Mouse (Mus musculus) CH12.LX (cell line): ENCODE data around the gene Nrn1l. TPM values are rescaled to one million over a fixed set of nuclear protein-coding genes. Genes with fewer than 3 reads are reported as not detected.

ENCODE experiments used
- DNase-seq: peaks from one replicate; pipeline ENCODE4 v3.0.0-alpha.2; 2013; ENCODE audit errors: extremely low read depth
- H3K27ac ChIP-seq: 2 replicates; pipeline ENCODE4 v1.5.1; 2012; ENCODE audit warnings: low read depth, mild to moderate bottlenecking, control low read depth, moderate library complexity; ENCODE audit not compliant: insufficient read depth
- H3K27me3 ChIP-seq: replicated peaks from 2 replicates; pipeline ENCODE3; 2012; ENCODE audit warnings: inconsistent platforms
- H3K36me3 ChIP-seq, 2 experiments: replicated peaks in 1 of 2; 2 replicates each; pipeline versions ENCODE3 to v1.6.1; 2012; ENCODE audit warnings: inconsistent platforms in 1 of 2, low read length in 1 of 2, mild to moderate bottlenecking in 1 of 2, mixed read lengths in 1 of 2, moderate library complexity in 1 of 2; ENCODE audit not compliant: control insufficient read depth in 1 of 2, insufficient read depth in 1 of 2
- H3K4me1 ChIP-seq, 2 experiments: 2 replicates each; pipeline ENCODE4 v1.6.1; 2012; ENCODE audit warnings: inconsistent platforms in 1 of 2, moderate library complexity in 1 of 2; ENCODE audit not compliant: insufficient read depth in 2 of 2, control insufficient read depth in 1 of 2
- H3K4me2 ChIP-seq: 2 replicates; pipeline ENCODE4 v1.6.1; 2012; ENCODE audit warnings: low read depth, mild to moderate bottlenecking, control low read depth; ENCODE audit not compliant: poor library complexity, insufficient read depth, severe bottlenecking
- H3K4me3 ChIP-seq, 3 experiments: fragments of 150-350 bp in 1 of 3; sonication (generic) in 1 of 3; replicated peaks in 1 of 3; 2 replicates each; pipeline versions ENCODE3 to v1.5.1; 2011 to 2012; ENCODE audit warnings: low read depth in 2 of 3, low read length in 2 of 3, mild to moderate bottlenecking in 2 of 3, moderate library complexity in 2 of 3, control low read depth in 1 of 3, improper control_type of control experiment in 1 of 3, inconsistent platforms in 1 of 3, mixed read lengths in 1 of 3; ENCODE audit not compliant: poor library complexity in 1 of 3
- H3K79me2 ChIP-seq: replicated peaks from 2 replicates; pipeline ENCODE4 v1.6.1; 2012; ENCODE audit warnings: mild to moderate bottlenecking, moderate library complexity; ENCODE audit not compliant: control insufficient read depth, poor library complexity, insufficient read depth, severe bottlenecking; ENCODE audit errors: extremely low read depth
- H3K9ac ChIP-seq: 2 replicates; pipeline ENCODE4 v1.6.1; 2012; ENCODE audit warnings: low read depth, mild to moderate bottlenecking, control low read depth, moderate library complexity; ENCODE audit not compliant: insufficient read depth
- H3K9me3 ChIP-seq: replicated peaks from 2 replicates; pipeline ENCODE3; 2012; ENCODE audit warnings: low read length, inconsistent platforms, mixed read lengths
- CHD1 ChIP-seq: IDR thresholded peaks from 2 replicates; pipeline ENCODE4 v1.6.1; 2012; ENCODE audit warnings: low read depth, low read length, improper control_type of control experiment, inconsistent platforms
- CTCF ChIP-seq, 2 experiments: IDR thresholded peaks in 1 of 2; conservative IDR thresholded peaks in 1 of 2; 2 replicates each; pipeline ENCODE4 v1.5.1; 2011 to 2012; ENCODE audit warnings: low read depth in 2 of 2, low read length in 2 of 2, improper control_type of control experiment in 1 of 2, inconsistent platforms in 1 of 2, mild to moderate bottlenecking in 1 of 2, moderate library complexity in 1 of 2
- E2F4 ChIP-seq: IDR thresholded peaks from 2 replicates; pipeline ENCODE4 v1.6.1; 2011; ENCODE audit warnings: low read depth, low read length, improper control_type of control experiment; ENCODE audit not compliant: insufficient replicate concordance
- ELF1 ChIP-seq: IDR thresholded peaks from 2 replicates; pipeline ENCODE4 v1.6.1; 2014; ENCODE audit warnings: low read depth, mild to moderate bottlenecking, inconsistent platforms, low read length, improper control_type of control experiment
- EP300 ChIP-seq: IDR thresholded peaks from 2 replicates; pipeline ENCODE4 v1.6.1; 2011; ENCODE audit warnings: low read length, improper control_type of control experiment
- ETS1 ChIP-seq: conservative IDR thresholded peaks from 2 replicates; pipeline ENCODE4 v1.6.1; 2012; ENCODE audit warnings: low read depth, mild to moderate bottlenecking, inconsistent platforms, low read length, improper control_type of control experiment, moderate library complexity
- GABPA ChIP-seq: IDR thresholded peaks from 2 replicates; pipeline ENCODE4 v1.6.1; 2012; ENCODE audit warnings: low read depth, low read length, improper control_type of control experiment, inconsistent platforms; ENCODE audit not compliant: insufficient replicate concordance
- HCFC1 ChIP-seq: IDR thresholded peaks from 2 replicates; pipeline ENCODE4 v1.6.1; 2012; ENCODE audit warnings: low read depth, mild to moderate bottlenecking, inconsistent platforms, low read length, improper control_type of control experiment
- IRF4 ChIP-seq: IDR thresholded peaks from 2 replicates; pipeline ENCODE4 v1.6.1; 2014; ENCODE audit warnings: low read depth, mild to moderate bottlenecking, inconsistent platforms, low read length, improper control_type of control experiment
- JUN ChIP-seq: IDR thresholded peaks from 2 replicates; pipeline ENCODE4 v1.6.1; 2011; ENCODE audit warnings: low read depth, mild to moderate bottlenecking, low read length, improper control_type of control experiment, moderate library complexity; ENCODE audit not compliant: insufficient read depth
- JUND ChIP-seq: conservative IDR thresholded peaks from 2 replicates; pipeline ENCODE4 v1.6.1; 2011; ENCODE audit warnings: low read depth, low read length, improper control_type of control experiment
- KAT2A ChIP-seq: IDR thresholded peaks from 2 replicates; pipeline ENCODE4 v1.6.1; 2012; ENCODE audit warnings: low read length, improper control_type of control experiment, inconsistent platforms; ENCODE audit not compliant: insufficient replicate concordance
- MAFK ChIP-seq: IDR thresholded peaks from 2 replicates; pipeline ENCODE4 v1.6.1; 2011; ENCODE audit warnings: low read length, improper control_type of control experiment; ENCODE audit not compliant: insufficient replicate concordance
- MAX ChIP-seq: IDR thresholded peaks from 2 replicates; pipeline ENCODE4 v1.6.1; 2011; ENCODE audit warnings: low read length, improper control_type of control experiment
- MAZ ChIP-seq: IDR thresholded peaks from 2 replicates; pipeline ENCODE4 v1.6.1; 2012; ENCODE audit warnings: low read depth, mild to moderate bottlenecking, inconsistent platforms, low read length, improper control_type of control experiment, moderate library complexity
- MEF2A ChIP-seq: IDR thresholded peaks from 2 replicates; pipeline ENCODE4 v1.6.1; 2014; ENCODE audit warnings: low read depth, mild to moderate bottlenecking, inconsistent platforms, low read length, improper control_type of control experiment, borderline replicate concordance
- MXI1 ChIP-seq: IDR thresholded peaks from 2 replicates; pipeline ENCODE4 v1.6.1; 2011; ENCODE audit warnings: mild to moderate bottlenecking, low read depth, low read length, improper control_type of control experiment
- MYC ChIP-seq: IDR thresholded peaks from 2 replicates; pipeline ENCODE4 v1.6.1; 2011; ENCODE audit warnings: low read depth, mild to moderate bottlenecking, improper control_type of control experiment, low read length
- NELFE ChIP-seq: IDR thresholded peaks from 2 replicates; pipeline ENCODE4 v1.6.1; 2011; ENCODE audit warnings: low read depth, low read length, improper control_type of control experiment
- NRF1 ChIP-seq: IDR thresholded peaks from 2 replicates; pipeline ENCODE4 v1.6.1; 2014; ENCODE audit warnings: low read depth, mild to moderate bottlenecking, inconsistent platforms, low read length, improper control_type of control experiment, moderate library complexity
- PAX5 ChIP-seq: IDR thresholded peaks from 2 replicates; pipeline ENCODE4 v1.6.1; 2012; ENCODE audit warnings: low read length, inconsistent platforms, mixed read lengths
- POLR2A ChIP-seq: IDR thresholded peaks from 2 replicates; pipeline ENCODE4 v1.6.1; 2011; ENCODE audit warnings: low read depth, mild to moderate bottlenecking, improper control_type of control experiment, low read length
- POLR2AphosphoS2 ChIP-seq: IDR thresholded peaks from 2 replicates; pipeline ENCODE4 v1.6.1; 2011; ENCODE audit warnings: low read depth, low read length, improper control_type of control experiment
- RAD21 ChIP-seq: IDR thresholded peaks from 2 replicates; pipeline ENCODE4 v1.6.1; 2011; ENCODE audit warnings: low read depth, mild to moderate bottlenecking, low read length, improper control_type of control experiment, moderate library complexity
- RCOR1 ChIP-seq: conservative IDR thresholded peaks from 2 replicates; pipeline ENCODE4 v1.6.1; 2012; ENCODE audit warnings: low read depth, mild to moderate bottlenecking, inconsistent platforms, low read length, improper control_type of control experiment
- SIN3A ChIP-seq: IDR thresholded peaks from 2 replicates; pipeline ENCODE4 v1.6.1; 2012; ENCODE audit warnings: low read length, improper control_type of control experiment, inconsistent platforms
- TBP ChIP-seq: conservative IDR thresholded peaks from 2 replicates; pipeline ENCODE4 v1.6.1; 2011; ENCODE audit warnings: low read depth, low read length, improper control_type of control experiment
- TCF12 ChIP-seq: IDR thresholded peaks from 2 replicates; pipeline ENCODE4 v1.6.1; 2014; ENCODE audit warnings: low read depth, mild to moderate bottlenecking, inconsistent platforms, low read length, improper control_type of control experiment
- USF1 ChIP-seq: IDR thresholded peaks from 2 replicates; pipeline ENCODE4 v1.6.1; 2014; ENCODE audit warnings: low read depth, mild to moderate bottlenecking, inconsistent platforms, low read length, improper control_type of control experiment
- USF2 ChIP-seq: conservative IDR thresholded peaks from 2 replicates; pipeline ENCODE4 v1.6.1; 2011; ENCODE audit warnings: low read depth, low read length, improper control_type of control experiment
- ZC3H11A ChIP-seq: IDR thresholded peaks from 2 replicates; pipeline ENCODE4 v1.6.1; 2012; ENCODE audit warnings: low read depth, mild to moderate bottlenecking, inconsistent platforms, low read length, improper control_type of control experiment
- ZKSCAN1 ChIP-seq: IDR thresholded peaks from 2 replicates; pipeline ENCODE4 v1.6.1; 2012; ENCODE audit warnings: low read depth, inconsistent platforms, low read length, improper control_type of control experiment, borderline replicate concordance
- ZMIZ1 ChIP-seq: IDR thresholded peaks from 2 replicates; pipeline ENCODE4 v1.6.1; 2012; ENCODE audit warnings: low read depth, mild to moderate bottlenecking, inconsistent platforms, low read length, improper control_type of control experiment
- ZNF384 ChIP-seq: IDR thresholded peaks from 2 replicates; pipeline ENCODE4 v1.6.1; 2012; ENCODE audit warnings: low read depth, low read length, improper control_type of control experiment, inconsistent platforms
- dilution Hi-C: fragments of 300-500 bp; cut with MboI; formaldehyde crosslinking; loops from 2 replicates; pipeline ENCODE4 v1.14.3; 2020; ENCODE audit warnings: low sequenced_read_pairs; ENCODE audit not compliant: extremely low pct_unique_long_range_greater_than_20kb, extremely low pct_ligation_motif_present
- in situ Hi-C: fragments of 300-500 bp; cut with MboI; formaldehyde crosslinking; loops from 3 replicates; pipeline ENCODE4 v1.14.3; 2019; ENCODE audit warnings: low sequenced_read_pairs, low pct_ligation_motif_present, low pct_unique_long_range_greater_than_20kb, mixed read lengths
- polyA plus RNA-seq: library from polyadenylated mRNA; unstranded; fragments of >175 nt; gene quantifications from 2 replicates; pipeline ENCODE4 v1.2.1, GENCODE M21; 2012; ENCODE audit warnings: low read depth; ENCODE audit not compliant: insufficient read length
- total RNA-seq, 2 experiments: library from RNA; depleted of rRNA; stranded (reverse); fragments of 300-350 nt in 1 of 2; fragments of >200 nt in 1 of 2; gene quantifications; 2 replicates each; pipeline ENCODE4 v1.2.3; 2012 to 2014

The Nrn1l gene
- total and polyA plus RNA-seq, 3 experiments, result 0.38 TPM; not detected in 2

DNA sequence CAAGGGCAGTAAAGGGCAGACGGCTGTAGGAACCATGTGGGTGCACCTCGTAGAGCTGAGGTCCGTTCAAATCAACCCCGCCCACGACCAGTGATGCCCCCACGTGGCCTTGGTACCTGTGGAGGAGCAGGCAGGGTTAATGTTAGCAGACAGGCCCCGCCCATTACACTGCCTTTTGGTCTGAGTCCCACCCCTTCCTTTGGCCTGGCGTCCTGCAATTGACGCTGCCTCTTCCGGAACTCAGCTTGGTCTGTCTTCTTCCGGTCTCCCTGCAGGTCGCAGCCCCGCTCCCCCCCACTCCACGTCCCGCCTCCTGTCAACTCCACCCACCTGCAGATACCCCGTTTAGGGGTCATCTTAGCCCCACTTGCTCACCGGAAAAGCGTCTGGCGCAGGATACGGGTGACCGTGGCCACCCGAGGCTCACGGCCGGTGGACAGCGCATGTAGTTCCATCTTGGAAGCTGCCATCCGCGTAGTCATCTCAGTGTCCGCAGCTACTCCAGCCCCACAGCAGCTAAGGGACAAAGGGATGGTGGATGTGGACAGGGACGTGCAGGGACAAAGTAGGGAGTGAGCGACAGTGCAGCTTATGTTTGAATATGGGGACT lies 43.6 kb downstream of the Nrn1l start:
- dilution Hi-C loops (no loop called here), in situ Hi-C loops (loop anchor here (5.0 kb wide), 1 partner anchor 45 kb away; the partner anchor contains the start of gene Nrn1l)
- Histone ChIP-seq H3K9ac (peak overlapping the region; percentile 66), H3K79me2 (no peaks in the 10 kb centered on the region), H3K36me3 (peaks cover 14 to 56% of the 10 kb centered on the region in 2 experiments), H3K27me3 (no peaks in the 10 kb centered on the region), H3K4me2 (peak overlapping the region; percentile 70)
- TF ChIP-seq POLR2AphosphoS2 (no peak), KAT2A (peak; percentile 25; the same call in 1 of the 2 replicates), USF2 (peak; percentile 69), MAX (peak; percentile 96), TCF12 (peak; percentile 69; the same call in 1 of the 2 replicates), MXI1 (peak; percentile 98), CTCF (conservative IDR thresholded peaks at IDR 0.05 in 1 of 2, IDR thresholded peaks at IDR 0.05 in 1 of 2; ENCODE audit: low read depth in 2 of 2, low read length in 2 of 2) (no peak; a peak in 1 of 4 replicates), IRF4 (no peak), RAD21 (no peak; the same call in 1 of the 2 replicates), CHD1 (no peak), JUN (no peak), ZC3H11A (no peak), EP300 (no peak), RCOR1 (no peak), MYC (peak; percentile 98), MAZ (peak; percentile 77; the same call in 1 of the 2 replicates), NELFE (no peak; the same call in 1 of the 2 replicates), POLR2A (peak; percentile 66), SIN3A (peak; percentile 37; the same call in 1 of the 2 replicates), ETS1 (0 out of 2 replicates have a peak, but pooled peaks have one; percentile 11), MAFK (no peak), HCFC1 (peak; percentile 77), NRF1 (peak; percentile 15), E2F4 (no peak), PAX5 (no peak), JUND (no peak), ELF1 (peak; percentile 95), ZKSCAN1 (no peak), ZMIZ1 (no peak), MEF2A (peak; percentile 30; the same call in 1 of the 2 replicates), GABPA (no peak), USF1 (peak; percentile 77), TBP (peak; percentile 76), ZNF384 (no peak)
- TF ChIP-seq, all 38 proteins: peak for 16
- Histone ChIP-seq H3K27ac (peak overlapping the region; percentile 67), H3K4me3 (peak overlapping the region; percentile 85 to 96 (median 92)), H3K9me3 (no peaks in the 10 kb centered on the region), H3K4me1 (peaks cover 3 to 29% of the 10 kb centered on the region in 2 experiments; a peak in 3 of 4 replicates)
- peak; percentile 97 for DNase-seq
